Mouse (Mus musculus): ENCODE measurements around the gene Cenpx. TPM values are rescaled to one million over a fixed set of nuclear protein-coding genes. Genes with fewer than 3 reads are reported as not detected.

The Cenpx gene
- total RNA-seq, 1 experiment from 2014 or later = 41.9 TPM

GRCm38 (mm10) chr11:120672687-120673593 lies 40.6 kb downstream of the Cenpx start, which contains the start of gene Aspscr1:
Gene Aspscr1 (plus strand): TSS chr11:120672973.
- ATAC-seq (replicated peaks; ENCODE audit: insufficient number of reproducible peaks, low FRiP score, low TSS enrichment, poor library complexity, severe bottlenecking) = peak; percentile 87

- ATAC-seq (replicated peaks; ENCODE audit: insufficient number of reproducible peaks, low FRiP score, low TSS enrichment, poor library complexity, severe bottlenecking) = no peak
Measured at GRCm38 (mm10) chr11:120666617-120667016, 46.9 kb downstream of the Cenpx start.

GRCm38 (mm10) chr11:120665406-120665805 lies 48.1 kb downstream of the Cenpx start:
- ATAC-seq (replicated peaks; ENCODE audit: insufficient number of reproducible peaks, low FRiP score, low TSS enrichment, poor library complexity, severe bottlenecking) = no peak

GRCm38 (mm10) chr11:120663714-120664113 lies 49.8 kb downstream of the Cenpx start:
- ATAC-seq (replicated peaks; ENCODE audit: insufficient number of reproducible peaks, low FRiP score, low TSS enrichment, poor library complexity, severe bottlenecking) = no peak

GRCm38 (mm10) chr11:120662759-120663158 lies 50.8 kb downstream of the Cenpx start:
- ATAC-seq (replicated peaks; ENCODE audit: insufficient number of reproducible peaks, low FRiP score, low TSS enrichment, poor library complexity, severe bottlenecking) = no peak

- no peak for ATAC-seq (replicated peaks; ENCODE audit: insufficient number of reproducible peaks, low FRiP score, low TSS enrichment, poor library complexity, severe bottlenecking)
Measured at GRCm38 (mm10) chr11:120661076-120661460, 52.5 kb downstream of the Cenpx start, which contains the start of gene Notum. Gene Notum (minus strand): TSS chr11:120661175.

Other genes starting within 250 kb of the Cenpx start
- 4.8 to 15.5 TPM (median 14.4 TPM) in 3 replicates for gene Arl16, start 246.1 kb downstream of the Cenpx start, total RNA-seq (2017)
- 30.7 to 37.5 TPM (median 32.4 TPM) in 3 replicates for gene Mrpl12, start 229.1 kb downstream of the Cenpx start, total RNA-seq (2017)
- 6.6 to 8.1 TPM (median 7.4 TPM) in 3 replicates for gene Slc25a10, start 221.9 kb downstream of the Cenpx start, total RNA-seq (2017)
- gene Gcgr, start 183.0 kb downstream of the Cenpx start, total RNA-seq (2017) = not detected in 3 replicates
- gene Mcrip1, start 164.0 kb downstream of the Cenpx start, total RNA-seq (2017) = 13.8 to 21.9 TPM (median 16.9 TPM) in 3 replicates
- not detected in 3 replicates for gene Ppp1r27, start 162.6 kb downstream of the Cenpx start, total RNA-seq (2017)
- 331 to 434 TPM (median 349 TPM) in 3 replicates for gene P4hb, start 140.5 kb downstream of the Cenpx start, total RNA-seq (2017)
- gene Arhgdia, start 132.1 kb downstream of the Cenpx start, total RNA-seq (2017) = 163 to 262 TPM (median 173 TPM) in 3 replicates
- gene Alyref, start 115.4 kb downstream of the Cenpx start, total RNA-seq (2017) = 78.4 to 113 TPM (median 112 TPM) in 3 replicates
- 18.5 to 31.2 TPM (median 26.5 TPM) in 3 replicates for gene Anapc11, start 115.3 kb downstream of the Cenpx start, total RNA-seq (2017)
- gene Npb, start 105.3 kb downstream of the Cenpx start, total RNA-seq (2017) = not detected in 3 replicates
- gene Pcyt2, start 95.8 kb downstream of the Cenpx start, total RNA-seq (2017) = 26.9 to 43.7 TPM (median 32.9 TPM) in 3 replicates
- 131 to 192 TPM (median 132 TPM) in 3 replicates for gene Sirt7, start 88.5 kb downstream of the Cenpx start, total RNA-seq (2017)
- 28.8 to 34.0 TPM (median 33.8 TPM) in 3 replicates for gene Mafg, start 80.1 kb downstream of the Cenpx start, total RNA-seq (2017)
- gene Pycr1, start 70.0 kb downstream of the Cenpx start, total RNA-seq (2017) = 0.57 to 0.58 TPM in 2 of 3 replicates, not detected in the other
- gene Myadml2, start 65.6 kb downstream of the Cenpx start, total RNA-seq (2017) = not detected in 3 replicates
- gene Notum, start 52.6 kb downstream of the Cenpx start, total RNA-seq (2017) = not detected in 3 replicates
- gene Aspscr1, start 40.8 kb downstream of the Cenpx start, total RNA-seq (2017) = 32.3 to 55.6 TPM (median 50.2 TPM) in 3 replicates
- 39.7 to 45.3 TPM (median 41.0 TPM) in 3 replicates for gene Lrrc45, start 187 bp upstream of the Cenpx start, total RNA-seq (2017)
- 7.1 to 9.7 TPM in 2 of 3 replicates, not detected in the other for gene Rac3, start 7.7 kb upstream of the Cenpx start, total RNA-seq (2017)
- gene Dcxr, start 13.5 kb upstream of the Cenpx start, total RNA-seq (2017) = 14.8 to 32.2 TPM (median 23.8 TPM) in 3 replicates
- gene Cbr2, start 18.4 kb upstream of the Cenpx start, total RNA-seq (2017) = 2.0 TPM in 1 of 3 replicates, not detected in the others
- gene Hmga1b, start 49.1 kb upstream of the Cenpx start, total RNA-seq (2017) = 2.3 to 66.8 TPM (median 12.5 TPM) in 3 replicates
- gene Rfng, start 70.5 kb upstream of the Cenpx start, total RNA-seq (2017) = 1.0 to 3.9 TPM (median 1.2 TPM) in 3 replicates
- 55.0 to 59.6 TPM (median 55.7 TPM) in 3 replicates for gene Gps1, start 70.5 kb upstream of the Cenpx start, total RNA-seq (2017)
- gene Dus1l, start 82.7 kb upstream of the Cenpx start, total RNA-seq (2017) = 25.1 to 42.4 TPM (median 31.8 TPM) in 3 replicates
- 13.2 to 26.4 TPM (median 13.5 TPM) in 3 replicates for gene Fasn, start 110.8 kb upstream of the Cenpx start, total RNA-seq (2017)
- gene Ccdc57, start 219.1 kb upstream of the Cenpx start, total RNA-seq (2017) = 0.39 to 0.57 TPM in 2 of 3 replicates, not detected in the other
- 74.0 to 101 TPM (median 95.1 TPM) in 3 replicates for gene Slc16a3, start 234.7 kb upstream of the Cenpx start, total RNA-seq (2017)

Data from monocyte, adult 5-6 weeks (primary cell).